Mouse (Mus musculus) kidney, adult 9 months (tissue): Measurements from ENCODE around the gene Cep152.
A peak's percentile ranks its signal among the peaks of the same experiment; 100 is the strongest.

Source experiments
- DNase-seq: peaks from one replicate; pipeline ENCODE4 v3.0.0; 2022

Gene Cep152

GRCm38 (mm10) chr2:125624127-125624685 lies 707 bp downstream of the Cep152 start:
- DNase-seq: peak; percentile 22

GRCm38 (mm10) chr2:125623211-125623610 lies 1.7 kb downstream of the Cep152 start:
- DNase-seq: no peak

GRCm38 (mm10) chr2:125620213-125620907 lies 4.6 kb downstream of the Cep152 start:
- no peak for DNase-seq

DNA sequence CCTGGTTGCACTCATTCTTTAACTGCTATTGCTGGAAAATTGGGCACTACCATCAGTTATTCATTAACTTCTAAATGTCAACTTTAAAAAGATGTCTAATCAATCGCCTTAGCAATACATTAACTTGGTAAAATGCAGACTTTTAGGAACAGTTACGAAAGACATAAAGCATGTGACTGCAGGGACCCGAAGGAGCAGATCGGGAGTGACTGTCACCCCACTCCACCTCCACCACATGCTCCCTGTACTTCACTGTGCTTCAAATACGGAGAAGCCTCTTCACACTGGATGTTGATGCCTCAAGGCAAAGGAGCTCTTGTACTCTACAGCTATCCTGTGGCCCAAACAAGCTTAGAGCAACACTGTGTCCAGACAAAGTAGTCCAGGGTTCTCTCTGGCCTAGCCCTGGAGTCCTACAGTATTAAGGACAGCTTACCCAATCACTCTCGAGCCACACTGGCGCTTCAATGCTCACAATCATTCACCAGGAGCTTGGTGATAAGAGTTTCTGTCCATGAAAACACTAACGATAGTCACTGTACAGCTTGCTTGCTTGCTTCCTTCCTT lies 9.0 kb downstream of the Cep152 start:
- DNase-seq: no peak

- no peak for DNase-seq
Observed at GRCm38 (mm10) chr2:125615440-125615839, 9.5 kb downstream of the Cep152 start.

GRCm38 (mm10) chr2:125606220-125606845 lies 18.6 kb downstream of the Cep152 start:
- DNase-seq: no peak

DNA sequence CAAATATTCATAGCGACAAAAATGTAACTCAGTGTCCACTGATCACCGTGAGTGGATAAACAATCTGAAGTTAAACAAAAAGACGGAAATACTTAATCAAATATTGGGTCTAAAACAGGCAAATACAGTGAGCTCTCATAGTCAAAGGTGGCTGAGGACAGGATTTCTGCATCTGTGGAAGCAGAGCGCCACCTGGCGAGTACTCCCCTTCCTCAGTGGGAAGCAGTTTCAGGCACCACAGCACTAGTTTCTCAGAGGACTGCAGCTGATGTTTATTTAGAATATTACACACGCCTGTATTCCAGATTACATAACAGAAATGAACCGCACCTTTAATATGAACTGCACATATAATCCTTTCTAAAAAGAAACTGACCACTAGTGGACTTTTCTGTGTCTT lies 20.3 kb downstream of the Cep152 start:
- DNase-seq: peak; percentile 40

DNA sequence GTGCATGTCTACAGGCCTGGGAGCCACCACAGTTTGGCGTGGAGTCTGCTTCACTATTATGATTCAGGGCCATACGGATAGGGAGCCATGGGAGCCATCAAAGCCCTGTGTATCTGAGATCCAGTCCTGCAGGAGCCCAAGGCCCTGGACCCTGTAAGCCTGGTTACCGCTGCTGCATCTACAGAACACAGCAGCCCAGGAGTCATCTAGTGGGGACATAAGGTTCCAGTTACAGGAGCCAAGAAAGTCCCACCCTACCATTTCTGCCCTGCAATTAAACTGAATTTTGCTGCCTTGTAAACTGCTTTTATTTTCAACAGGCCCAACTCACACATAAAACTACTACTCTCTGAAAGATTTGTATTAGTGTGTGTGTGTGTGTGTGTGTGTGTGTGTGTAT lies 21.9 kb downstream of the Cep152 start:
- no peak for DNase-seq

GRCm38 (mm10) chr2:125598958-125599357 lies 26.0 kb downstream of the Cep152 start:
- no peak for DNase-seq

- no peak for DNase-seq
Observed at GRCm38 (mm10) chr2:125598251-125598650, 26.7 kb downstream of the Cep152 start.

GRCm38 (mm10) chr2:125594786-125595185 lies 30.1 kb downstream of the Cep152 start:
- DNase-seq: no peak

DNA sequence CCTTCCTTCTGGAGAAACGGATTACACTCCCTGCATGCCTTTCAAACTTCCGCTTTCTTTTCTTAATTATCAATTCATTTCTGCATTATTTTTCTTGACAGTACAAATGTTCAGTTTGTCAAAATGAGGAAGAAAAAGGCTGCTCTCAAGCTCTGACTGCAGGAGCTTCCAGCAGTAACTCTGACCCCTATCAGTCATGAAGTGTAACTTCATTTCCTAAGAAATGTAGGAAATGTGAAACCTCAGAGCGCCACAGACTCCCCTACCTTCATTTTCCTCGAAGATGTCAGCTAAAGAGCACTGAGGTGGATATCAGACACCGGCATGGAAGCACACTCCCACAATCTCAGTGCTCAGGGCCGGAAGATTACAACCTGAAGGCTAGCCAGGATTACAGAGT lies 30.8 kb downstream of the Cep152 start:
- no peak for DNase-seq

GRCm38 (mm10) chr2:125591895-125592294 lies 33.0 kb downstream of the Cep152 start:
- no peak for DNase-seq

GRCm38 (mm10) chr2:125589287-125589686 lies 35.6 kb downstream of the Cep152 start:
- DNase-seq: no peak

- DNase-seq: no peak
Observed at GRCm38 (mm10) chr2:125581081-125581480, 43.8 kb downstream of the Cep152 start.

DNA sequence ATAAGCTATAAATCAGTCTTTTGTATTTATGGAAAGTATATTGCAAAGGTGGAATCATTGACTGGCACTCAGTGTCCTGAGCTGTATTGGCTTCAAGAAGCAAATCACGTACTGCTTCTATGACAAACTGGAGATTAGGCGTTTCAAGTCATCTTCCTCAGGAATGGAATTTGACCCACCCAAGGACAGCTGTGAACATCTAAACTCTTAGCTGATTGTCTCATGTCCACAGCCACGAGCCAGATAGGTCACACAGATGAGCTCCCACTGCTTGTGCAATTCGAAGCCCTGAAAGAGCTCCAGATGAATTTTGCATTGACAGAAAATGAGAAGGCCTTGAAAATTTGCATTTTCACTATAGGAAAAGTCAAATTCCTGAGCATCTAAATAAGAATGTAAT lies 47.2 kb downstream of the Cep152 start:
- DNase-seq: no peak

GRCm38 (mm10) chr2:125576498-125576897 lies 48.4 kb downstream of the Cep152 start:
- DNase-seq: no peak

GRCm38 (mm10) chr2:125575766-125576165 lies 49.1 kb downstream of the Cep152 start:
- DNase-seq: no peak

DNA sequence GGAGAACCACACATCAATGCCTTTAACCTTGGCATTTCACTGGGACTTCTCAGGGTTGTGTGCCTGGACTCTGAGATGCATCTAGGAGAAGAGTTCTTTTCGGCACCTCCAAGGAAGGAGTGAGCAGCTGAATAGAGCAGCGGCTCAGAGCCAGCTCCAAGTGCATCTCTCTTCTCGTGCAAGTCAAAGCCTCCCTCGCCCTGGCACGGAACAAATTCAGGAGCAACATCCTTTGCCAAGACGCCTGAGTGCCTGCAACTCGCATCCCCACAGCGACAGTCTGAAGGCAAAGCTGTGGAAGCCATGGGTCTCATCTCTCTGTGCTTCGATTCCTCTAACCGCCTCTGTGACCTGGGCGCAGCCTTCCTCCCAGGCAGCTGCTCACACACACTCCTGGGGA lies 61.0 kb downstream of the Cep152 start:
- no peak for DNase-seq

DNA sequence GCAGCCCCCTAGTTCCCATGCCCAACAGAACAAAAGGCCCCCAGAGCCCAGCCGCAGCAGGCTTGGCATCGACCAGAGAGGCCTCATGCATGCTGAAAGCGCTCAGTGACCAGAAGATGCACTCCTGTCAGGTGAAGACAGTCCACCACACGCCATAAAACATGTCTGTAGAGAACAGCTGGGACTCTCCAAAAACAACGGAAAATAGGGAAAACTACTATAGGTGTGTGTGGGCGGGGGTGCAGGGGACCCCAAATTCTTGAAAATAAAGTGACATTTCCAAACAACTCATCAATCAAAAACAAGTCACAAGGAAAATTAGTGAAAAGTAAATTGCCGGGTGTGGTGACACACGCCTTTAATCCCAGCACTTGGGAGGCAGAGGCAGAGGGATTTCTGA lies 62.5 kb downstream of the Cep152 start:
- no peak for DNase-seq

- DNase-seq: no peak
Observed at GRCm38 (mm10) chr2:125560037-125560436, 64.9 kb downstream of the Cep152 start.

- DNase-seq: peak; percentile 18
Observed at GRCm38 (mm10) chr2:125558634-125559589, 66.0 kb downstream of the Cep152 start.

GRCm38 (mm10) chr2:125555830-125556229 lies 69.1 kb downstream of the Cep152 start:
- no peak for DNase-seq
